Mouse (Mus musculus) fat pad, adult 2 months (tissue): Measurements from ENCODE around the gene Gm10037.
"Not testable (repeated sequence)": the region's sequence is repeated elsewhere in the genome, so short reads cannot be mapped to it uniquely, and the experiment has no call there.

Experiments used
- DNase-seq: peaks from one replicate; pipeline ENCODE4 v3.0.0-alpha.2; 2011; ENCODE audit warnings: low read depth, low spot score; ENCODE audit errors: extremely low read depth

Gm10037 gene

GRCm38 (mm10) chr13:67830911-67831336 is at the start of gene Gm10037:
Gm10037 (plus strand) TSS chr13:67831106.
- DNase-seq: no peak

DNA sequence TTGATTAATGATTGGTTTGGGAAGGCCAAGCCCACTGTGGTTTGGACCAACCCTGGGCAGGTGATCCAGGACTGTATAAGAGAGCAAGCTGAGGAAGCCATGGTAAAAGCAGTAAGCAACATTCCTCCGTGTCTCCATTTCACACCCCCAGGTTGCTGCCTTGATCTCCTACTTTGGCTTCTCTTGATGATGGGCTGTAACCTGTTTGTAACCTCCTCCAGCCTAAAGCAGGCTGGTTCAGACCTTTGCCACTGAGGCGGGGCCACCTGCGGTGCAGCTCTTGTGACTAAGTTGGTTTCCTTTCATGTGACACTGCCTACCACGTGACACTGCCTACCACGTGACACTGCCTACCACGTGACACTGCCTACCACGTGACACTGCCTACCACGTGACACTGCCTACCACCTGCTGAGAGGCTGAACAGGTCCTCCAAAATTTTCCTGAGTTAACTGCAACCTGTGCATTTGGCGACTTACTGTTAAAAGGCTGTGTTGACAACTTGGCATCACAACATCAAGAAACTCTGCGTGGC is 38.9 kb upstream of the Gm10037 start:
- DNase-seq: no peak

- DNase-seq: no peak
Observed at GRCm38 (mm10) chr13:67798618-67799017, 32.3 kb upstream of the Gm10037 start.

GRCm38 (mm10) chr13:67799151-67799550 is 31.8 kb upstream of the Gm10037 start:
- not testable (repeated sequence) for DNase-seq

DNA sequence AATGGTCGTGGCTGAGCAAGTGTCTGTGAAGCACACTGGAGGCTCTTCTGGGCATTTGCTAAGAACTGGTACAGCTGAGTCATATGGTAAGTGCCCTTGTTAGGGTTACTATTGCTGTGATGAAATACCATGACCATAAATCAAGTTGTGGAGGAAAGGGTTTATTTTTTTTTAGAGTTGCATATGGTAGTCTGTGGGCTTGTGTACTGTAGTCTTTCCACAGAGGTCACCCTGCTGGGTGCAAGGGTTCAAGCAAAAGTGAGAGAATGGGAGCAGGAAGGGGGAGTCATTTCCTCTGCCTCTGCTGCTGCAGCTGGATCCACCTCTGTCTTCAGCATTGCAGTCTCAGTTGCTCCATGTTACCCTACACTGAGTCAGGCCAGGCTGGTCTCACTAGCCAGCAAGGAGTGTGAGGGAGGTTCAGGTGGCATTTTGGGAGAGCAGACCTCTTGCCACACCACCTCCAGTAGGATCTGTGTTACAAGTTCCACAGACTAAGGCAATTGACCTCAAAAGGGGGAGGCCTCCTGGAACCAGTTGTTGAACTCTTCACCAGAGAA is 19.2 kb upstream of the Gm10037 start:
- DNase-seq: no peak

GRCm38 (mm10) chr13:67812961-67813709 is 17.8 kb upstream of the Gm10037 start:
- DNase-seq: no peak

GRCm38 (mm10) chr13:67813710-67814660 is 16.9 kb upstream of the Gm10037 start, which contains the start of gene Zfp273:
Zfp273 (plus strand) TSS chr13:67813740.
- no peak for DNase-seq

DNA sequence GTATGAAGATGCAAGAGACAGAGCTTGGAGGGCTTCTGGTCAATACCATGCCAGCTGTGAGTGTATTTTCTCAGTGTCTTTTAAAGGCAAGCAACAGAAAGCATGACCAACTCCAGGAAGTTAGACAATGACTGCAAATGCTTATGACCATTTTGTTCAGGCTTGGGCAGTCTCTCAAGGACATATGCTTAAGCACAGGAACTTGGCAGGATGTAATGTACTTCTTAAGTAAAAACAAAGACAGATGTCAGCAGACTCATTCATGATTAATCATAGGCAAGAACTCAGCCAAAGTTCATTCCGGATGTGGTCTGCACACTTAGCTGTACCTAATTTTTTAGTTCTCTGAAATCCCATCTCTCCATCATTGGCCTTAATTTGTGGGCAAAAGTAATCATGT is 12.3 kb upstream of the Gm10037 start:
- no peak for DNase-seq

DNA sequence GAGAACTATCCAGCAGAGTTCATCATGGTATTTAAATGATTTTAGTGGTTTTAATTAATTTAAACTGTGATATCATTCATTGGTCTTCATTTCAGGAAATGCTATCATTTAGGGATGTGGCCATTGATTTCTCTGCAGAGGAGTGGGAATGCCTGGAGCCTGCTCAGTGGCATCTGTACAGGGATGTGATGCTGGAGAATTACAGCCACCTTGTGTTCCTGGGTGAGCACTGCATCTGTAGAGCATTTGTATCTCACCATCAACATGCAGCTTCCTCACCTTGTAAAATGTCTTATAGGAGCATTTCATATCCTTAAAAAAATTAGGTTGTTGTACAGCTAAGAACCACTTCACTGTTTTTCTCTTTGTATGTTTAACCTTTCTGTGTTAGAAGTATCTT is 2.2 kb downstream of the Gm10037 start:
- not testable (repeated sequence) for DNase-seq

DNA sequence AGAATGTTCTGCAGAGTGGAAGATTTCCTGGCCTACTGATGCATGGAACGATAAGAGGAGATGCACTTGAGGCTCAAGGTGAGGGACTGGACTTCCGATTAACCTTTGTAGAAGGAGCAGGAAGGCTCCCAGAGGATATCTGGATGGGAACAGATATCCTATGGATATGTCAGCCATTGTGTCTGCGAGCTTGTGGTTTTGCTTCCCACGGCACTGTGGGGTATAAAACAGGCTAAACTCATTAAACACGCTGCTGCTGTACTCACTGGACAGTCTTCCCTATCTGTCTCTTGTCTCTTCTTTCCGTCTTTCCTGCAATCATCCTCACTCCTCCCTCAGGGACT is 12.8 kb downstream of the Gm10037 start:
- DNase-seq: no peak

DNA sequence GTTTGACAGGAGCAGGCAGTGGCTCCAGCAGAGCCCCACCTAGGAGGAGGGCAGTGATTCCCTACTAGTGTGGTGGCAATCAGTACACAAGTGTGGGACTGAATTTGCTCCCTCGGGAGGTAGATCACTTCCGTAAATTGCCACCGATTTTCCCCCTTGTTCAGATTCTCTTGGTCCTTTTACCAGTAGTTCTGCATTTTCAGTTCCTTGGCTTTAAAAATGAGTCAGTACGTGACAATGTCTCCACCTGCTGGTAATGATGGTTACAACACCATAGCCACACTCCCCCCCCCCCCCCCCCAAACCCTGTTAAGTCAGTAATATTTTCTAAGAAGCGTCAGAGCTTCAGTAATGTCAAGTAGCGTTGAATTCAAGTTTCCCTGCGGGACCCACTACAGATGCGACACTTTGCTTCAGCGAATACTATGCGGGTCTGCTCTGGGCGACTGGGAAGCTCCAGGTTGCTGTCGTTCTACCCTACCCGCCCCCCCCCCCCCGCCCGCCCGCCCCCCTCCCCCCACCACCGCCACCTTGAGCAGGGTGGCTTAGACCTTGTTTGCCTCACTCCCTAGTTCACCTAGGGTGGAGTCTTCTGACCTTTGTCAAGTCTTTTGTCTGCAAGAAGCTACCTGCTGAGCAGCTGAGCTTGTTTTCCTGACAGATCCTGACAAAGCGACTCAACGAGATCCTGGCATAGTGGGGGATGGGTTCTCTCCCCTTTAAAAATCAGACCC is 13.4 kb downstream of the Gm10037 start:
- DNase-seq: no peak

DNA sequence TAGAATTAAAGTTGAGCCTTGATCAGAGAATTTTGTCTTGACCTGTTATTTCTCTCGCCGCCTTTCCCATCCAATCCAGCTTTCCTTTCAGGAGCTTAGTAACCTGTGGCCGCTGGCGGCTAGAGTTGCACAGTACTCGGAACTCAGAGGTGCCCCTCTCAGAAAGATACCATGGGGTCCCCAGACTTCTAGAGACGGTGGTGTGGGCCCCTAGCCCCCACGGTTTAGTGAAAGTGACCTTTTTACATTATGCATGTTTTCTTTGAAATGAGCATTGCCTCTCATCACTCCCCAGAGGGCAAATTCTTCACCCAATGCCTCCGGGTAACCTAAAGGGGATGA is 13.9 kb downstream of the Gm10037 start:
- DNase-seq: no peak

GRCm38 (mm10) chr13:67850361-67850760 is 19.5 kb downstream of the Gm10037 start:
- no peak for DNase-seq

DNA sequence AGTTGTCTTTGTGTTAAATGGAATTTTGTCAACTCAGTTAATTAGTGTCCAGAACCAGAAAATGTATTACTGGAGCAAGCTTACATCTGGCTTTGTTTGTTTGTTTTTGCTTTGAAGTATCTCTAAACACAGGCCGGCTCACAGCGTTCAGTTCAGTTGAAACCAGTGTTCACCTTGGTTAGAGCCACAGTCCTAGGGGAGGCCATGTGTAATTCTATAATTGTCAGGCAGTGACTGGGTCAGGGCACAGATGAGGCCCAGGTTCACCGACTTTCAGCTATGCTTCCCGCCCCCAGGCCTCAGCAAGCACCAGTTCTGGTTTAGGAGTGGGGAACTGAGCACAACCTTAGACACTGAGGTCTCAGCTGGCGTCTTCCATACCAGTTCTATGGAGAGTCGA is 22.2 kb downstream of the Gm10037 start:
- no peak for DNase-seq

- DNase-seq: no peak
Observed at GRCm38 (mm10) chr13:67853983-67854382, 23.1 kb downstream of the Gm10037 start.

GRCm38 (mm10) chr13:67857317-67857716 is 26.4 kb downstream of the Gm10037 start:
- DNase-seq: no peak

- DNase-seq: no peak
Observed at GRCm38 (mm10) chr13:67862508-67862907, 31.6 kb downstream of the Gm10037 start.

DNA sequence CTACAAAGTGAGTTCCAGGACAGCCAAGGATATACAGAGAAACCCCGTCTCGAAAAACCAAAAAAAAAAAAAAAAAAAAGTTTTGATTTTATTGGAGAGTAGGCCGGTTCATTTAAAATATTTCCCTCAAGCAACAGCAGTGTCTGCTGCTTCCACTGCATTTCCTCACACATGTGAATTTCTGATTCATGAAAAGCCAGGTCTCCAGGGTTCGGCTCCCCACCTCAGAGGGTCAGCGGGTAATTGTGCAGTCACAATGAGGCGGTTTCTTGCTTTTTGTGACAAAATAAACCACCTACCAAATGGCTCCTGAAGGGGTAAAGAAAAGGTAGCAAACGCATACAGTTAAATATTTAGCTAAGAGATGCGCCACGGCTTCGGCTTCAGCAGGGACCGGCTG is 32.1 kb downstream of the Gm10037 start, which contains the start of gene BC048507:
Gene BC048507, plus strand, starts transcription at position 301 of the 400 bp plus-strand sequence.
- DNase-seq: no peak

- no peak for DNase-seq
Observed at GRCm38 (mm10) chr13:67864764-67865350, 34.0 kb downstream of the Gm10037 start.

DNA sequence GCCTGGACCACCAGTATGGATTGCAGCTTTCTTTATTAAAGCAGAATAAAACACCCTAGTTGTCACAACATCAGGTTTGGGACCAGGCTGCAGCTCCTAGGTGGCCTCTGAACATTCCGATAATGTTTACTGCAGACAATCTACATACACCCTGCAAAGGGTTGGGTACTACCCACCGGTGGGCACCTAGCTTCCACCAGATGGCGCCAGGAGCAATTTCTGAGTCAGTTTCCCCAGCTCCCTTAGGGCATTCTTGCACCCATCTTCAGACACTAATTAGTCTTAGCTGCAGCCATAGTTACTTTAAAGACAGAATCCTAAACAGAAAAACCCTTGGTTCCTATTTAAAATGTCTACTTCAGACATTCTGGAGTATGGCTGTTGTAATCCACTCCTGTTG is 37.0 kb downstream of the Gm10037 start:
- no peak for DNase-seq
